Mouse (Mus musculus): ENCODE measurements around the gene Sufu. TPM values are rescaled to one million over a fixed set of nuclear protein-coding genes. Genes with fewer than 3 reads are reported as not detected.

Gene Sufu
- total RNA-seq, 2 experiments from 2014 or later: 17.0 to 19.1 TPM

DNA sequence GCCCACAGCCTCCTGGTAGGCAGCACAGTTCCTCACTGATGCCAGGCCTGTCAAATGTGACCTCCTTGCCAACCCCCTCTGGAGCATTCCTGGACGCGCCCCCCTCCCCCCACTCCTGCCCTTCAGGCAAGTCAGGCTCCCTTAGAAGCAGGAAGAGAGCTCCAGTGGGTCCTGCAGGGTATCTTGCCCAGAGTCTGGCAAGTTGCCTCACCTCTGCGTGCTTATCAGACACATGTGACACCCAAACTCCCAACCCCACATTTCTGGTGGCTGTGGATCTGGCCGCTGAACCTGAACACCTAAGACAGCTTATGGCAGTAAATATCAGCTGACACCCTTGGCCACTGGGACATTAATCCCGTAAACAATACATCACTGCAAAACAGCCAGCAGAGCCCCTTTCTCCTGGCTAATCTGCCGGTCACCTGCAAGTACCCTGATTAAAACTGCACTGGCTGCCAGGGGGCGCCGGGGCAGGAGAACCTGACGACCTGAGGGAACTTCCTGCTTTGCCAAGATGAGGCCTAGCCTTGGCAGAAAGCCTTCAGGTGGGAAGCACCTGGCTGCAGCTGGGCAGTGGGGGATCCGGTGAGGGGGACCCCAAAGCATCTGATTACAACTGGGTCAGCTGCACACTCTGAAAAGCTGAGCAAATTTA is 135.5 kb downstream of the Sufu start:
- peak; percentile 83 for DNase-seq

DNA sequence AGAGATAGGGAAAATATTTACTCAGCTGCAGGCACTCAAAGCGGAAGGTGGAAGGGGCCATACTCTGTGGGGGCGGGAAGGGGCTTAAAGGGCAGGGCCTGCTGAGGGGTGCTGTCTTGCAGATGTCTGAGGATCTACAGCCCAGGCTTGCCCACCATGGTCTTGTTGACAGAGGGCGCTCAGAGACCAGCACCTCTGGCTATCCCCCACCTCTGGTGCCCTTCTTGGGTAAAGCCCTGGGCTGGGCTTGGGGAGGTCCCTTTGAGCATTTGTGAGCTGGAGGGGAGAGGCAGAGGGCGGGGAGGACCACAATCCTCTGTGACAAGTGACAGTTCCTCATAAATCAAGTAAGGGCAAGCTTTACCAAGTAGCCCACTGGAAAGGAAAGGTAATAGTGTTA is 136.4 kb downstream of the Sufu start:
- no peak for DNase-seq

DNA sequence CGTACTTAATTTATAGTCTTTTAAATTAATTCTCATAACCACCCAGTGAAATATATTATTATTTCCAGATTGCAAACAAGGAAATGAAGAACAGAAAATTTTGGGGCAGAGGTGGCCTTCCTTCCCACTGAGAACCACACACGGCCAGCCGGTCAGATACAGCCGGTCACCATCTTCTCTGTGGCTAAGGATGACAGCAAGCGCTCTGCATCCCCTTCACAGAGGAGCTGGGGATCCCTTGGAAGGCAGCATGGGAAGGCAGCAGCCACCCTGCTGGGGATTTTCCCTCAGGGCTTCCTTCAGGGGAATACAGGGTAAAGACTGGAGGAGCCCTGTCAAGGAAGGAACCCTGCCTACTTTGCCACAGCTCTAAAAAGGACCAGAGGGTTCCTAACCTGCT is 136.8 kb downstream of the Sufu start:
- no peak for DNase-seq

DNA sequence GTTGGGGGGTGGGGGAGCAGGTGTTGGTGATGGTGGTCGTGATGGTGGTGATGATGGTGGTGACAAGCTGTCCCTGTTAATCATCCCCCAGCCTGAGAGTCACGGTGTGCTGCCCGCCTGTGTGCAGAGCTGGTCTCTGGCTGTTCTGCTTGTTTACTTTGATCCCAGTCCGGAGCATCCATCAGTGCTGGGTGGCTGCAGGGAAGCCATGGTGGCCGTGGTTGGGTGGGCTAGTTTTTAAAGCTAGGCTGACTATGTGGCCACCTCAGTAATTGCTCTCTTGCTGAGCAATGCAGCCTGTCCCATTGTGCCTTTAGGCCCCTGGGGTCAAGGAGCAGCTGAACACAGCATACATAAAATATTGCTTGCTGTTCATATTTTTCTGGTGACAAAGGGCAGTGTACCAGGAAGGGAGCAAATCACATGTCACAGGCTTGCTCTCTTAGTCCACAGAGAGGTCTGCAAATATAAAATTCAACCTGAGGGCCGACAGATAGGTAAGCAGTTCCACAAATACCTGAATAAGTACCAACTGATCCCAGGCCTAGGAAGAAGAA is 137.9 kb downstream of the Sufu start:
- DNase-seq: no peak

DNA sequence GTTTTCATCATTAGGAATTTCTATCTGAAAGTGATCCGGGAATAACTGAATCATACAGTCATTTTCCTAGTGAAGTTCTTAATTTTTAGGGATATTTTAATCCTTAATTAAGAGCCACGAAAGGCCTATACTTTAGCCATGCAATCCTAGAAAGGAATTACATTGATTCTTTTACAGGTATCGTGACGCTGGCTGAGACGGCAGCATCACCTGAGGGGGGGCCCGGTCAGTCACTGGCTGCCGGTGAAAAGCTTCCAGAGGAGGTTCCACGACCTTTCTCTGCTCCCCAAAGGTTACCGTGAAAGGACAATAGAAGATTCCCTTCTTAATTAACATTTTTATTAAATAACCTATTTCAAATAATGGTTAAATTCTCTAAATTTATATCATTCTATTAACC is 140.7 kb downstream of the Sufu start:
- no peak for DNase-seq

DNA sequence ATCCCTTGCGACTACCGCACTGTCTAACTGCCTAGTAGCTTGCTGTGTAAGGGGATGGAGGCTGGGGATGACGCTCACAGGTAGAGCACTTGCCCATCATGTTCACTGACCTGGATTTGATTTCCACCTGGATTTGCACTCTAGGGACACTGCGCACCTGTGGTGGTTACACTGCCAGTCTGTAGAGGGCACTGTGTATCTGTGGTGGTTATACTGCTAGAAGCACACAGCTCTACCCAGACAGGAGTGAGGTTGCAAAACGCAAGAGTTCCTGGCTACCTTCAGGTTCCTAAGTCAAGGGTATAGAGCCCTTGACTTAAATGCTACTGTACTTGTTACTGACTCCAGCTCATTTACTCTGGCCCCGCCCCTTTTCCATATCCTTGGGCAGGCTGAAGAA is 141.5 kb downstream of the Sufu start:
- DNase-seq: no peak

Other genes with a start within 250 kb of the Sufu start
- not detected for gene Pitx3, start 248.6 kb upstream of the Sufu start, total RNA-seq (2021)
- gene Gbf1, start 244.4 kb upstream of the Sufu start, total RNA-seq (2021): 10 to 100 TPM; 57.6 to 58.3 TPM
- gene Nfkb2, start 92.6 kb upstream of the Sufu start, total RNA-seq (2021): 10 to 100 TPM; 15.1 to 15.2 TPM
- 1 to 10 TPM; 1.7 to 2.1 TPM for gene Psd, start 69.7 kb upstream of the Sufu start, total RNA-seq (2021)
- gene Fbxl15, start 68.7 kb upstream of the Sufu start, total RNA-seq (2021): 1 to 10 TPM; 5.5 to 7.2 TPM
- gene Cuedc2, start 58.2 kb upstream of the Sufu start, total RNA-seq (2021): 100 to 1,000 TPM in 1 of 2 experiments, 10 to 100 TPM in 1; 98.8 to 108 TPM
- 1 to 10 TPM; 3.1 to 4.2 TPM for gene Mfsd13a, start 55.8 kb upstream of the Sufu start, total RNA-seq (2021)
- under 1 TPM in 1 of 2 experiments, not detected in 1; 0.18 TPM for gene 2310034G01Rik, start 46.6 kb upstream of the Sufu start, total RNA-seq (2021)
- gene Actr1a, start 1.1 kb upstream of the Sufu start, total RNA-seq (2021): 100 to 1,000 TPM; 126 to 130 TPM
- gene Trim8, start 104.8 kb downstream of the Sufu start, total RNA-seq (2021): 10 to 100 TPM; 50.1 to 53.8 TPM
- 10 to 100 TPM; 29.6 to 31.1 TPM for gene Arl3, start 176.3 kb downstream of the Sufu start, total RNA-seq (2021)
- 1 to 10 TPM; 4.6 to 6.4 TPM for gene Sfxn2, start 176.5 kb downstream of the Sufu start, total RNA-seq (2021)
- gene Wbp1l, start 202.2 kb downstream of the Sufu start, total RNA-seq (2021): 10 to 100 TPM; 60.5 to 61.2 TPM

All from heart, postnatal 4 days (tissue).